Mouse (Mus musculus) CH12.LX (cell line): ENCODE measurements around the gene Pou4f1. TPM values are rescaled to one million over a fixed set of nuclear protein-coding genes. Genes with fewer than 3 reads are reported as not detected.

Experiments
- DNase-seq: peaks from one replicate; pipeline ENCODE4 v3.0.0-alpha.2; 2013; ENCODE audit errors: extremely low read depth
- H3K27ac ChIP-seq: 2 replicates; pipeline ENCODE4 v1.5.1; 2012; ENCODE audit warnings: low read depth, mild to moderate bottlenecking, control low read depth, moderate library complexity; ENCODE audit not compliant: insufficient read depth
- H3K27me3 ChIP-seq: replicated peaks from 2 replicates; pipeline ENCODE3; 2012; ENCODE audit warnings: inconsistent platforms
- H3K36me3 ChIP-seq, 2 experiments: replicated peaks in 1 of 2; 2 replicates each; pipeline versions ENCODE3 to v1.6.1; 2012; ENCODE audit warnings: inconsistent platforms in 1 of 2, low read length in 1 of 2, mild to moderate bottlenecking in 1 of 2, mixed read lengths in 1 of 2, moderate library complexity in 1 of 2; ENCODE audit not compliant: control insufficient read depth in 1 of 2, insufficient read depth in 1 of 2
- H3K4me1 ChIP-seq, 2 experiments: 2 replicates each; pipeline ENCODE4 v1.6.1; 2012; ENCODE audit warnings: inconsistent platforms in 1 of 2, moderate library complexity in 1 of 2; ENCODE audit not compliant: insufficient read depth in 2 of 2, control insufficient read depth in 1 of 2
- H3K4me2 ChIP-seq: 2 replicates; pipeline ENCODE4 v1.6.1; 2012; ENCODE audit warnings: low read depth, mild to moderate bottlenecking, control low read depth; ENCODE audit not compliant: poor library complexity, insufficient read depth, severe bottlenecking
- H3K4me3 ChIP-seq, 3 experiments: fragments of 150-350 bp in 1 of 3; sonication (generic) in 1 of 3; replicated peaks in 1 of 3; 2 replicates each; pipeline versions ENCODE3 to v1.5.1; 2011 to 2012; ENCODE audit warnings: low read depth in 2 of 3, low read length in 2 of 3, mild to moderate bottlenecking in 2 of 3, moderate library complexity in 2 of 3, control low read depth in 1 of 3, improper control_type of control experiment in 1 of 3, inconsistent platforms in 1 of 3, mixed read lengths in 1 of 3; ENCODE audit not compliant: poor library complexity in 1 of 3
- H3K79me2 ChIP-seq: replicated peaks from 2 replicates; pipeline ENCODE4 v1.6.1; 2012; ENCODE audit warnings: mild to moderate bottlenecking, moderate library complexity; ENCODE audit not compliant: control insufficient read depth, poor library complexity, insufficient read depth, severe bottlenecking; ENCODE audit errors: extremely low read depth
- H3K9ac ChIP-seq: 2 replicates; pipeline ENCODE4 v1.6.1; 2012; ENCODE audit warnings: low read depth, mild to moderate bottlenecking, control low read depth, moderate library complexity; ENCODE audit not compliant: insufficient read depth
- H3K9me3 ChIP-seq: replicated peaks from 2 replicates; pipeline ENCODE3; 2012; ENCODE audit warnings: low read length, inconsistent platforms, mixed read lengths
- BHLHE40 ChIP-seq: IDR thresholded peaks from 2 replicates; pipeline ENCODE4 v1.6.1; 2011; ENCODE audit warnings: mild to moderate bottlenecking, low read depth, low read length, improper control_type of control experiment
- CHD2 ChIP-seq: IDR thresholded peaks from 2 replicates; pipeline ENCODE4 v1.6.1; 2011; ENCODE audit warnings: low read length, improper control_type of control experiment
- CTCF ChIP-seq, 2 experiments: IDR thresholded peaks in 1 of 2; conservative IDR thresholded peaks in 1 of 2; 2 replicates each; pipeline ENCODE4 v1.5.1; 2011 to 2012; ENCODE audit warnings: low read depth in 2 of 2, low read length in 2 of 2, improper control_type of control experiment in 1 of 2, inconsistent platforms in 1 of 2, mild to moderate bottlenecking in 1 of 2, moderate library complexity in 1 of 2
- E2F4 ChIP-seq: IDR thresholded peaks from 2 replicates; pipeline ENCODE4 v1.6.1; 2011; ENCODE audit warnings: low read depth, low read length, improper control_type of control experiment; ENCODE audit not compliant: insufficient replicate concordance
- ELF1 ChIP-seq: IDR thresholded peaks from 2 replicates; pipeline ENCODE4 v1.6.1; 2014; ENCODE audit warnings: low read depth, mild to moderate bottlenecking, inconsistent platforms, low read length, improper control_type of control experiment
- EP300 ChIP-seq: IDR thresholded peaks from 2 replicates; pipeline ENCODE4 v1.6.1; 2011; ENCODE audit warnings: low read length, improper control_type of control experiment
- GABPA ChIP-seq: IDR thresholded peaks from 2 replicates; pipeline ENCODE4 v1.6.1; 2012; ENCODE audit warnings: low read depth, low read length, improper control_type of control experiment, inconsistent platforms; ENCODE audit not compliant: insufficient replicate concordance
- JUND ChIP-seq: conservative IDR thresholded peaks from 2 replicates; pipeline ENCODE4 v1.6.1; 2011; ENCODE audit warnings: low read depth, low read length, improper control_type of control experiment
- KAT2A ChIP-seq: IDR thresholded peaks from 2 replicates; pipeline ENCODE4 v1.6.1; 2012; ENCODE audit warnings: low read length, improper control_type of control experiment, inconsistent platforms; ENCODE audit not compliant: insufficient replicate concordance
- MXI1 ChIP-seq: IDR thresholded peaks from 2 replicates; pipeline ENCODE4 v1.6.1; 2011; ENCODE audit warnings: mild to moderate bottlenecking, low read depth, low read length, improper control_type of control experiment
- NRF1 ChIP-seq: IDR thresholded peaks from 2 replicates; pipeline ENCODE4 v1.6.1; 2014; ENCODE audit warnings: low read depth, mild to moderate bottlenecking, inconsistent platforms, low read length, improper control_type of control experiment, moderate library complexity
- POLR2A ChIP-seq: IDR thresholded peaks from 2 replicates; pipeline ENCODE4 v1.6.1; 2011; ENCODE audit warnings: low read depth, mild to moderate bottlenecking, improper control_type of control experiment, low read length
- POLR2AphosphoS2 ChIP-seq: IDR thresholded peaks from 2 replicates; pipeline ENCODE4 v1.6.1; 2011; ENCODE audit warnings: low read depth, low read length, improper control_type of control experiment
- RAD21 ChIP-seq: IDR thresholded peaks from 2 replicates; pipeline ENCODE4 v1.6.1; 2011; ENCODE audit warnings: low read depth, mild to moderate bottlenecking, low read length, improper control_type of control experiment, moderate library complexity
- SIN3A ChIP-seq: IDR thresholded peaks from 2 replicates; pipeline ENCODE4 v1.6.1; 2012; ENCODE audit warnings: low read length, improper control_type of control experiment, inconsistent platforms
- TCF12 ChIP-seq: IDR thresholded peaks from 2 replicates; pipeline ENCODE4 v1.6.1; 2014; ENCODE audit warnings: low read depth, mild to moderate bottlenecking, inconsistent platforms, low read length, improper control_type of control experiment
- UBTF ChIP-seq: IDR thresholded peaks from 2 replicates; pipeline ENCODE4 v1.6.1; 2012; ENCODE audit warnings: low read depth, mild to moderate bottlenecking, inconsistent platforms, low read length, improper control_type of control experiment, moderate library complexity
- ZNF384 ChIP-seq: IDR thresholded peaks from 2 replicates; pipeline ENCODE4 v1.6.1; 2012; ENCODE audit warnings: low read depth, low read length, improper control_type of control experiment, inconsistent platforms
- dilution Hi-C: fragments of 300-500 bp; cut with MboI; formaldehyde crosslinking; loops from 2 replicates; pipeline ENCODE4 v1.14.3; 2020; ENCODE audit warnings: low sequenced_read_pairs; ENCODE audit not compliant: extremely low pct_unique_long_range_greater_than_20kb, extremely low pct_ligation_motif_present
- in situ Hi-C: fragments of 300-500 bp; cut with MboI; formaldehyde crosslinking; loops from 3 replicates; pipeline ENCODE4 v1.14.3; 2019; ENCODE audit warnings: low sequenced_read_pairs, low pct_ligation_motif_present, low pct_unique_long_range_greater_than_20kb, mixed read lengths
- polyA plus RNA-seq: library from polyadenylated mRNA; unstranded; fragments of >175 nt; gene quantifications from 2 replicates; pipeline ENCODE4 v1.2.1, GENCODE M21; 2012; ENCODE audit warnings: low read depth; ENCODE audit not compliant: insufficient read length
- total RNA-seq, 2 experiments: library from RNA; depleted of rRNA; stranded (reverse); fragments of 300-350 nt in 1 of 2; fragments of >200 nt in 1 of 2; gene quantifications; 2 replicates each; pipeline ENCODE4 v1.2.3; 2012 to 2014

Gene Pou4f1
- total and polyA plus RNA-seq, 3 experiments: 1.1 to 4.2 (median 1.5) TPM

DNA sequence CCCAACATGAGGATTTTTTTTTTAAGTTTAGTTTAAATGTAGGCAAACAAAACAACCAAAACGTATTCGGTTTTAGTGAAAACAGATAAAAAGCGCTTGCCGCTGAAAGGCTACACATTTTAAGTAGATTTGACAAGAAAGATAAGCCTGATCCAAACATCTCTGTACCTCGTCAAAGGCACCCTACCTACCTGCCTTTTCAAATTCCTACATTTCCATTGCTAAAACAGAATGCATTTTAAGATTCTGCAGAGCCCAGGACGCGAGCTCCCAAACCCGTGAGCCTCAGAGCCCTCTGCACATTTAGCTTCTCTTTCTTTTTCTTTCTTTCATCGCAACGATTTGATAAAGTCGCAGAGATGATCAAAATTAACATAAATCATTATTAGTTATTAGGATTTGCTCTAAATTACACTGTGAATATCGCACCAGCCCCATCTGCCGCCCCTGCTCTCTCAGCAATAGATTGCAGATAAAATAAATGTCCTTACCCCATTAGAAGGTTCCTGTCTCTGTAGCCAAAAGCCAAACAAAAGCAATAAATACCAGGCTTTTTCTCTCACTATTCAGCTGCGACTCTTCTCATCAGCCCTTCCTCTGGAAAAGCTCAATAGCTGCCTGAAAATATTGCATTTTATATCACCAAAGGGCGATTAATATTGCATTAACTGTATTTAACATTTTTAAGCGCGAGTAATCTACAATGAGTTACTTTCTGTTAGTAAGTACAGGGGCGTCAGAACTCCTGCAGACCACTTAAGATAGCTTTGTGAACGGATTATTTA, 8.9 kb downstream of the Pou4f1 start:
- Histone ChIP-seq H3K4me1 (no peaks in the 10 kb centered on the region), H3K9me3 (no peaks in the 10 kb centered on the region), H3K27me3 (no peaks in the 10 kb centered on the region), H3K27ac (no peak overlapping the region), H3K9ac (no peak overlapping the region), H3K4me3 (no peak overlapping the region), H3K36me3 (no peaks in the 10 kb centered on the region), H3K79me2 (no peaks in the 10 kb centered on the region), H3K4me2 (no peak overlapping the region)
- dilution Hi-C loops: no loop called here
- in situ Hi-C loops: no loop called here
- TF ChIP-seq KAT2A: no peak
- no peak for TF ChIP-seq JUND
- no peak for TF ChIP-seq E2F4
- TF ChIP-seq POLR2A: no peak
- TF ChIP-seq CHD2: no peak
- TF ChIP-seq GABPA: no peak
- no peak for TF ChIP-seq UBTF
- TF ChIP-seq ELF1: no peak
- TF ChIP-seq BHLHE40: no peak
- TF ChIP-seq POLR2AphosphoS2: no peak
- DNase-seq: no peak

DNA sequence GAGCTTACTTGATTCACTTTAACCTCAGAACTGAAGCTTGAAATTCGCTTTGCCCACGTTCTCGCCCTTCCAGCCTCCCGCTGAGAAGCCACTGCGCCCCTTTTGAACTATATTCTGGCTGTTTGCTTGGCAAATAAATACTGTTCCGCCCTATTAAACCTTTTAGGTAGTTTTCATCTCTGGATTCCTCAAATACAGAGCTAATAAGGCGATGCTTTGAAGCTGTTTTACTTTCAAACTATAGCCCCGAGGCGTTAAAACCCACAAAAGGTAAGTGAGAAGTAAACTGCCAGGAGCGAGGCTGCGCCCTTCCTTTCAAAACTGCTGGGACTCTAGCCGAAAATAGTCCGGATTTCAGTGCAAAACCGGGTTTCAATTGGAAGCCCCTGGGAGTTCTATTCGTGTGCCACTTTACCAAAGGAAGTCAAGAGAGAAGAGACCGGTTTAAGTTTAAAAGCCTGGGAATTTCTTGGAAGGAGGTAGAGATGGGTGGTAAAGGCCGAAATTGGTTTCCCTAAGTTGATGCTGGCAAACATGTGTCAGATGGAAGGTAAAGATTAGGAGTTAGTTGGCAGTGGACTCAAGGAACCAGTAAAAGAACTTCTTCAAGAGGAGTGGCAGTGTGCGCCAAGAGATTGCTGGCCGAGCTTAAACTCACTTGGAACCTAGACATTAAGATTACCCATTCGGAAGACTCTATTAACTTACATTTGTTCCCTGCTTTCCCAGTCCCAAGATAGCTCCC, 9.7 kb downstream of the Pou4f1 start:
- TF ChIP-seq CTCF (conservative IDR thresholded peaks at IDR 0.05 in 1 of 2, IDR thresholded peaks at IDR 0.05 in 1 of 2; ENCODE audit: low read depth in 2 of 2, low read length in 2 of 2) (no peak), TCF12 (no peak), NRF1 (no peak), EP300 (no peak), RAD21 (no peak), POLR2A (no peak), MXI1 (no peak), SIN3A (no peak), ZNF384 (no peak), E2F4 (no peak)
- H3K4me3 ChIP-seq: no peak overlapping the region
- H3K4me1 ChIP-seq: no peaks in the 10 kb centered on the region
- no peaks in the 10 kb centered on the region for H3K27me3 ChIP-seq
- DNase-seq: no peak
- dilution Hi-C loops (no loop called here), in situ Hi-C loops (no loop called here)
- no peak overlapping the region for H3K4me2 ChIP-seq
- H3K9ac ChIP-seq: no peak overlapping the region
- no peak overlapping the region for H3K27ac ChIP-seq
- no peaks in the 10 kb centered on the region for H3K9me3 ChIP-seq
- H3K79me2 ChIP-seq: no peaks in the 10 kb centered on the region
- no peaks in the 10 kb centered on the region for H3K36me3 ChIP-seq
